Mouse (Mus musculus) kidney, adult 2 months (tissue): ENCODE data around the gene Mei1.

Experiments
- CTCF ChIP-seq: fragments of 200-500 bp; conservative IDR thresholded peaks from 2 replicates; pipeline ENCODE4 v1.5.1; 2011; ENCODE audit warnings: low read depth, mild to moderate bottlenecking, control low read depth, low read length, moderate library complexity, mixed read lengths; ENCODE audit not compliant: insufficient read depth, insufficient read length
- POLR2A ChIP-seq: fragments of 200-500 bp; IDR thresholded peaks from one replicate; pipeline ENCODE4 v1.6.1; 2011; ENCODE audit warnings: low read depth, low read length, control low read depth

DNA sequence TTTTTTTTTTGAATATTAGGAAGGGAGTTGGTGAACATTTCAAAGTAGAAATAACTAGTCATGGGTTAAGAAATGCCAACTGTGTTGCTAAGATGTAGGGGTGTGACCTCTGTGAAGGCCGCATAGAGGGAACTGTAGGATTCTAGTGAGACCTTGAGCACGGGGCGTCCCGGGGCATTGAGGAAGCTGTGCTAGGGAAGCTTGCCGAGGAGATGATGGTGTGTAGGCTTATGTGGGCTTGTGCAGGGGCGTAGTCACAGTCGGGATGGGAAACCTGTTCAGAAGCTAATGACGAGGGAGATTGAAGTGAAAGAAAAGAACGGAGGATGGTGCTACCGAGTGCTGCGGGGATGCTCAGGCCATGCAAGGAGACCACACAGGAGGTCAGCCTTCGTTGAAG is 82.2 kb downstream of the Mei1 start:
- TF ChIP-seq CTCF (no peak), POLR2A (no peak)
